Comparison of ENCODE assay signal across 8 mouse cellular contexts in the genomic region with DNA sequence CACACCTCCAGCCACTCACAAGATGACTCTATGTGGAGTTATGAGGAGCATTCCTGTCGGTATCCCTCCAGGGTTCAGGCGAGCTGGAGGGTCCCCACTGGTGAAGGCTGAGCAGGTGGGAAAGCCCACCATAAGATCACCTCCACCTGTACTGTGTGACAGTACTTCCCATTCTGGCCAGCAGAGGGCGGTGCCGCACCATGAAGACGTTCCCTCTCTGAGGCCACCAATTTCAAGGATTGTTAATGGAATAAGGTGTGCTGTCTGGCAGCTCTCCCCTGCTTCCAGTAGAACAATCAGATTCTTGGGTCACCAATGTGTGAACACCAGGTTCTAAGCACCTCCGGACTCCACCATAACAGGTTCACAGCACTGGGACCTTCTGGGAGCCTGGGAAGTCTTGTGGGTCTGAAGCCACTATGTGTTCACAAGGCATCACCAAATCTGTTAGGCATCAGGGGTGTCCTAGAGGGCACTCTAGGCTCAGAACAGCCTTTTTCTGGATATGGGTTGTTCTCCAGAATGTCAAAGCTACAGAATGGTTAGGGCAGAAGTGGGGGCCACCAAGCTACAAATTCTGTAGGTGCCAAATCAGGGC. TPM values are rescaled to one million over a fixed set of nuclear protein-coding genes. Genes with fewer than 3 reads are reported as not detected.
DNase-seq lines count a peak whose midpoint lies in the region; ATAC-seq and TF ChIP-seq lines count a peak whose summit lies in the region.

No protein-coding gene starts in this region.

- ATAC-seq in limb, embryonic 14.5 days (ENCODE audit: low FRiP score, low read depth), result peak; percentile 38; the same call in 1 of the 2 replicates

- no peak overlapping the region for H3K9ac ChIP-seq in limb, embryonic 14.5 days (ENCODE audit: low read depth, low read length, severe bottlenecking)

- no peak overlapping the region for H3K27ac ChIP-seq in embryonic facial prominence, embryonic 10.5 days (replicated peaks)
- no peak overlapping the region for H3K27ac ChIP-seq in limb, embryonic 14.5 days (replicated peaks; ENCODE audit: low read depth, low read length)

- no peak overlapping the region for H3K4me3 ChIP-seq in embryonic facial prominence, embryonic 10.5 days
- no peak overlapping the region for H3K4me3 ChIP-seq in limb, embryonic 14.5 days (replicated peaks; ENCODE audit: low read length)

- peak; percentile 85 to 86 for DNase-seq in B cell, adult 2 months
- peak; percentile 81 for DNase-seq in adrenal gland, postnatal 25 days
- peak; percentile 87 for DNase-seq in embryonic facial prominence, embryonic 10.5 days (ENCODE audit: low spot score)
- peak; percentile 58 to 81 for DNase-seq in heart, adult 9 months (ENCODE audit: low spot score in 2 of 2)
- DNase-seq in kidney, adult 9 months, result peak; percentile 82
- peak; percentile 65 for DNase-seq in limb, embryonic 14.5 days (ENCODE audit: low spot score)
- DNase-seq in naive thymus-derived CD4-positive, alpha-beta T cell, adult 2 months (ENCODE audit: low read depth), result peak; percentile 85
- DNase-seq in splenic B cell, adult 2 months (ENCODE audit: low read depth, low spot score), result peak; percentile 76

- peaks cover 53% of the 10 kb centered on the region for H3K27me3 ChIP-seq in embryonic facial prominence, embryonic 10.5 days (replicated peaks; ENCODE audit: low read depth, poor library complexity, severe bottlenecking)
- no peaks in the 10 kb centered on the region for H3K27me3 ChIP-seq in limb, embryonic 14.5 days (ENCODE audit: control insufficient read depth, insufficient read depth, low read length)
- no peaks in the 10 kb centered on the region for H3K27me3 ChIP-seq in splenic B cell, adult 2 months (ENCODE audit: control insufficient read depth, insufficient read depth, low read length, poor library complexity, severe bottlenecking)

- H3K4me1 ChIP-seq in embryonic facial prominence, embryonic 10.5 days, result peaks cover 37% of the 10 kb centered on the region
- H3K4me1 ChIP-seq in limb, embryonic 14.5 days (ENCODE audit: control insufficient read depth, insufficient read depth, low read length), result peaks cover 32% of the 10 kb centered on the region

- no peak overlapping the region for H3K4me2 ChIP-seq in limb, embryonic 14.5 days (replicated peaks; ENCODE audit: low read depth, low read length, severe bottlenecking)

- no peaks in the 10 kb centered on the region for H3K36me3 ChIP-seq in embryonic facial prominence, embryonic 10.5 days (replicated peaks)
- H3K36me3 ChIP-seq in limb, embryonic 14.5 days (ENCODE audit: control insufficient read depth, insufficient read depth, low read length), result no peaks in the 10 kb centered on the region
- no peaks in the 10 kb centered on the region for H3K36me3 ChIP-seq in splenic B cell, adult 2 months (ENCODE audit: control insufficient read depth, insufficient read depth, low read length, poor library complexity, severe bottlenecking)

- WGBS in embryonic facial prominence, embryonic 10.5 days, result 5% methylated on average over 6 of the region's 6 CpGs
- WGBS in limb, embryonic 14.5 days, result 4% methylated on average over 6 of the region's 6 CpGs

- H3K9me3 ChIP-seq in embryonic facial prominence, embryonic 10.5 days, result no peaks in the 10 kb centered on the region
- H3K9me3 ChIP-seq in limb, embryonic 14.5 days (ENCODE audit: control insufficient read depth, low read length), result no peaks in the 10 kb centered on the region

- no peak for TF ChIP-seq POLR2A in limb, embryonic 14.5 days (IDR thresholded peaks at IDR 0.05; ENCODE audit: borderline replicate concordance, extremely low read depth, insufficient read depth, insufficient read length)

RNA-seq across cellular contexts. Expression of a gene that starts 49.4 kb away (rescaled TPM):
- 2.2 and 3.3 TPM in 2 replicates for total RNA-seq in adrenal gland, postnatal 25 days (2021)
- polyA plus RNA-seq in embryonic facial prominence, embryonic 10.5 days (2016; fragmentation: Nextera tagmentation; extraction: Ambion mirVana), result 17.7 and 21.4 TPM in 2 replicates
- 19.8 and 26.5 TPM in 2 replicates for polyA plus RNA-seq in limb, embryonic 14.5 days (2012; rRNA removed)
- 15.1 and 19.5 TPM in 2 replicates for polyA plus RNA-seq in limb, embryonic 14.5 days (2014; fragmentation: Nextera tagmentation; extraction: Ambion mirVana)
